Mouse (Mus musculus): Measurements from ENCODE around the gene Cryab.
A peak's percentile ranks its signal among the peaks of the same experiment; 100 is the strongest.

Gene Cryab

GRCm38 (mm10) chr9:50745806-50746205, 5.3 kb upstream of the Cryab start:
- peak; percentile 68 to 78 for DNase-seq

- peak; percentile 76 to 85 for DNase-seq
These were observed 4.9 kb upstream of the Cryab start, which contains the start of gene 2310030G06Rik for GRCm38 (mm10) chr9:50746214-50746677. Gene 2310030G06Rik, minus strand, starts transcription at chr9:50746536.

- DNase-seq = no peak
These were observed 419 bp upstream of the Cryab start for GRCm38 (mm10) chr9:50750706-50751105.

- DNase-seq = peak; percentile 22 to 52
These were observed 1.0 kb downstream of the Cryab start, which contains the start of gene Hspb2 for GRCm38 (mm10) chr9:50752054-50752602. Gene Hspb2, minus strand, starts transcription at chr9:50752354.

GRCm38 (mm10) chr9:50752784-50753615, 1.9 kb downstream of the Cryab start:
- DNase-seq = peak; percentile 92 to 93

GRCm38 (mm10) chr9:50753947-50754346, 2.8 kb downstream of the Cryab start:
- no peak for DNase-seq

GRCm38 (mm10) chr9:50756711-50757110, 5.6 kb downstream of the Cryab start:
- no peak for DNase-seq

GRCm38 (mm10) chr9:50761520-50762243, 10.6 kb downstream of the Cryab start:
- no peak for DNase-seq

- peak in 1 of 2 experiments; percentile 35 for DNase-seq
These were observed 12.2 kb downstream of the Cryab start for GRCm38 (mm10) chr9:50763331-50763730.

- DNase-seq = peak in 1 of 2 experiments; percentile 24
These were observed 16.5 kb downstream of the Cryab start for GRCm38 (mm10) chr9:50767531-50768106.

- DNase-seq = peak; percentile 99
These were observed 17.2 kb downstream of the Cryab start, which contains the start of gene Fdxacb1 for GRCm38 (mm10) chr9:50768107-50769002. Gene Fdxacb1, plus strand, starts transcription at chr9:50768236.

- DNase-seq = no peak
These were observed 18.9 kb downstream of the Cryab start for GRCm38 (mm10) chr9:50770011-50770410.

GRCm38 (mm10) chr9:50774026-50774462, 22.9 kb downstream of the Cryab start:
- DNase-seq = no peak

GRCm38 (mm10) chr9:50774991-50775612, 24.0 kb downstream of the Cryab start, which contains the start of the genes Alg9 and 1110032A03Rik:
Gene Alg9, plus strand, starts transcription at chr9:50775019.
Gene 1110032A03Rik, minus strand, starts transcription at chr9:50775520.
- DNase-seq = peak; percentile 87 to 88

- DNase-seq = no peak
These were observed 24.6 kb downstream of the Cryab start for GRCm38 (mm10) chr9:50775662-50776126.

GRCm38 (mm10) chr9:50776162-50776760, 25.1 kb downstream of the Cryab start:
- DNase-seq = no peak

GRCm38 (mm10) chr9:50782155-50782554, 31.0 kb downstream of the Cryab start:
- DNase-seq = no peak

- DNase-seq = no peak
These were observed 44.1 kb downstream of the Cryab start for GRCm38 (mm10) chr9:50795266-50795665.

GRCm38 (mm10) chr9:50796776-50797175, 45.7 kb downstream of the Cryab start:
- DNase-seq = no peak

- no peak for DNase-seq
These were observed 46.5 kb downstream of the Cryab start for GRCm38 (mm10) chr9:50797641-50798040.

Measured in lung, adult 18-20 months (tissue).